Mouse (Mus musculus): ENCODE measurements at regions not wholly inside any gene's neighbourhood (a gene's known extent, or its start where the extent isn't known, plus 50 kb on each side); places are given as distances from the start of the nearest gene placed in this dataset.

GRCm38 (mm10) chr1:73797858-73798257 is 326.4 kb downstream of the Tns1 start:
- no peak for ATAC-seq (ENCODE audit: insufficient read depth)
- no peak overlapping the region for H3K27ac ChIP-seq (replicated peaks)
- whole genome bisulfite sequencing (ENCODE audit: insufficient replicate concordance): 50% methylated on average over 2 of the region's 2 CpGs

GRCm38 (mm10) chr1:73797413-73797812 is 326.8 kb downstream of the Tns1 start:
- Histone ChIP-seq H3K9me3 (replicated peaks) (no peaks in the 10 kb centered on the region), H3K36me3 (replicated peaks) (no peaks in the 10 kb centered on the region), H3K4me2 (no peak overlapping the region), H3K27me3 (no peaks in the 10 kb centered on the region), H3K4me3 (replicated peaks) (no peak overlapping the region), H3K4me1 (replicated peaks) (no peaks in the 10 kb centered on the region), H3K9ac (no peak overlapping the region), H3K27ac (replicated peaks) (no peak overlapping the region)
- WGBS (ENCODE audit: insufficient replicate concordance): 62% methylated on average over 2 of the region's 2 CpGs
- ATAC-seq (ENCODE audit: insufficient read depth): no peak

More at GRCm38 (mm10) chr1:73797858-73798257, 326.4 kb downstream of the Tns1 start:
- Histone ChIP-seq H3K4me2 (no peak overlapping the region), H3K9me3 (replicated peaks) (no peaks in the 10 kb centered on the region), H3K9ac (no peak overlapping the region), H3K36me3 (replicated peaks) (no peaks in the 10 kb centered on the region), H3K4me1 (replicated peaks) (no peaks in the 10 kb centered on the region), H3K27me3 (no peaks in the 10 kb centered on the region), H3K4me3 (replicated peaks) (no peak overlapping the region)

DNA sequence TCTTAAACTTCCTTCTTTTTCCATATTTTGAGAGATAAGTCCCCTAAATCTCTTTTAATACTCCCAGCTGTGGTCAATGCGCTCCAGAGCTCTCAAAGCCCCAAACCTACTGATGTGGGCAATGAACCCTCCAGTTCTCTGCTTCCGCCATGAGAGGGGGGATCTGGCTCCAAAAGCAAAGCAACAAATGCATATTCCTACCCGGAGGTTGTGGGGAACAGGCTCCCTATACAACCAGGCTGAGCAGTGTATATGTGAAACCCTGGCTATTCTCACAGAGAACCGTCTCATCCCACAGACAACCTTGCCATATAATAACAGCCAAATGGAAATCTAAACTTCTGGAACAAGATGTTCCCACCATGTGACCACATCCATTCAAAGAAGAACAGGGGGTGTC is 330.4 kb downstream of the Tns1 start:
- Histone ChIP-seq H3K9me3 (replicated peaks) (no peaks in the 10 kb centered on the region), H3K9ac (no peak overlapping the region), H3K36me3 (replicated peaks) (no peaks in the 10 kb centered on the region), H3K27me3 (no peaks in the 10 kb centered on the region), H3K4me2 (no peak overlapping the region), H3K27ac (replicated peaks) (no peak overlapping the region), H3K4me3 (replicated peaks) (no peak overlapping the region), H3K4me1 (replicated peaks) (no peaks in the 10 kb centered on the region)
- WGBS (ENCODE audit: insufficient replicate concordance): 54% methylated on average over 4 of the region's 4 CpGs
- ATAC-seq (ENCODE audit: insufficient read depth): no peak

DNA sequence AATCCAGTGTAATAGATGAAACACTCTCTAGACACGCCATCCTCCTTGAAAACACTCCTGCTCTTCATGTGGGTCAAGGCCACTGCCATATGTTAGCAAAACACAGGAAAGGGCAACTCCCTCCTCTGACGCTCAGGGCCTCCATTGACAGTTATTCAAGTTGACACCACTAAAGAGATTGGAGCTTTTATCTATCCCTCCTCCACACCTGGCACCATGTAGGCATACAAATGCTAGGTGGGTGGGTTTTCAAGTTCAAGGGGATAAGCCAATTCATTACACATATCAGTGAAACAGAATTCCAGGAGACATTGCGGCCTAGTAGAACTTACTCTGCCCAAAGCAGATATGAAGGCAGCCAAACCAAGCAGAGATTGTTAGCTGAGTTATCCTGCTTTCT is 331.0 kb downstream of the Tns1 start:
- Histone ChIP-seq H3K36me3 (replicated peaks) (no peaks in the 10 kb centered on the region), H3K27ac (replicated peaks) (no peak overlapping the region), H3K27me3 (no peaks in the 10 kb centered on the region), H3K4me3 (replicated peaks) (no peak overlapping the region), H3K9ac (no peak overlapping the region), H3K9me3 (replicated peaks) (no peaks in the 10 kb centered on the region), H3K4me2 (no peak overlapping the region), H3K4me1 (replicated peaks) (no peaks in the 10 kb centered on the region)
- ATAC-seq (ENCODE audit: insufficient read depth): no peak
- 57% methylated on average over 3 of the region's 3 CpGs for WGBS (ENCODE audit: insufficient replicate concordance)

- Histone ChIP-seq H3K27ac (replicated peaks) (no peak overlapping the region), H3K9me3 (replicated peaks) (no peaks in the 10 kb centered on the region), H3K4me1 (replicated peaks) (no peaks in the 10 kb centered on the region), H3K4me3 (replicated peaks) (no peak overlapping the region), H3K4me2 (no peak overlapping the region), H3K9ac (no peak overlapping the region), H3K36me3 (replicated peaks) (no peaks in the 10 kb centered on the region), H3K27me3 (no peaks in the 10 kb centered on the region)
- 75% methylated on average over 5 of the region's 5 CpGs for WGBS (ENCODE audit: insufficient replicate concordance)
- ATAC-seq (ENCODE audit: insufficient read depth): no peak
Measured at GRCm38 (mm10) chr1:73792311-73792710, 331.9 kb downstream of the Tns1 start.

- H3K4me3 ChIP-seq (replicated peaks): no peak overlapping the region
- H3K4me1 ChIP-seq (replicated peaks): no peaks in the 10 kb centered on the region
- H3K4me2 ChIP-seq: no peak overlapping the region
- no peaks in the 10 kb centered on the region for H3K9me3 ChIP-seq (replicated peaks)
- H3K9ac ChIP-seq: no peak overlapping the region
- no peak for ATAC-seq (ENCODE audit: insufficient read depth)
- no peaks in the 10 kb centered on the region for H3K27me3 ChIP-seq
- WGBS (ENCODE audit: insufficient replicate concordance): 68% methylated on average over 2 of the region's 2 CpGs
- H3K36me3 ChIP-seq (replicated peaks): no peaks in the 10 kb centered on the region
- H3K27ac ChIP-seq (replicated peaks): no peak overlapping the region
Measured at GRCm38 (mm10) chr1:73787666-73788065, 336.6 kb downstream of the Tns1 start.

- no peak for ATAC-seq (ENCODE audit: insufficient read depth)
- Histone ChIP-seq H3K27me3 (no peaks in the 10 kb centered on the region), H3K27ac (replicated peaks) (no peak overlapping the region), H3K9me3 (replicated peaks) (no peaks in the 10 kb centered on the region), H3K4me2 (no peak overlapping the region), H3K9ac (no peak overlapping the region), H3K4me3 (replicated peaks) (no peak overlapping the region), H3K4me1 (replicated peaks) (no peaks in the 10 kb centered on the region), H3K36me3 (replicated peaks) (no peaks in the 10 kb centered on the region)
- 58% methylated on average over 7 of the region's 7 CpGs for WGBS (ENCODE audit: insufficient replicate concordance)
Measured at GRCm38 (mm10) chr1:73787224-73787623, 337.0 kb downstream of the Tns1 start.

DNA sequence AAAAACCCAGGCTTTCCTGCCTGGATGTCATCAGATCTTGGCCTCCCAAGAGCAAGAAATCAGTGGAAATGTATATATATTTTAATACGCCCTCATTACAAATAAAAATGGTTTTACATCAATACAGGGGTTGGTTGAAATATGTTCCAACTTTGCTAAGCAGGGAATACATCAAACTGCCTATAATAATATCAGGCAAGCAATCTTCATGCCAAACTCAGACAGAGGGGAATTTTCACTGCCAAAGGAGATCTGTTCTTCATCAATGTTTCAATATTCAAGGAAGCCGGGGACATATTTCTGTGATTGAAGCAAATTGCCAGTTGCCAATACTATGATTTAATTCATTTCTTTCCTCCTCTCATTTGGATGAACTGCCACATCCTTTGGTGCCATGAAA is 340.9 kb downstream of the Tns1 start:
- no peaks in the 10 kb centered on the region for H3K9me3 ChIP-seq (replicated peaks)
- H3K4me3 ChIP-seq (replicated peaks): no peak overlapping the region
- no peak for ATAC-seq (ENCODE audit: insufficient read depth)
- H3K4me1 ChIP-seq (replicated peaks): no peaks in the 10 kb centered on the region
- H3K9ac ChIP-seq: no peak overlapping the region
- H3K27ac ChIP-seq (replicated peaks): no peak overlapping the region
- H3K36me3 ChIP-seq (replicated peaks): no peaks in the 10 kb centered on the region
- no peaks in the 10 kb centered on the region for H3K27me3 ChIP-seq
- 61% methylated on average over 2 of the region's 2 CpGs for WGBS (ENCODE audit: insufficient replicate concordance)
- no peak overlapping the region for H3K4me2 ChIP-seq

DNA sequence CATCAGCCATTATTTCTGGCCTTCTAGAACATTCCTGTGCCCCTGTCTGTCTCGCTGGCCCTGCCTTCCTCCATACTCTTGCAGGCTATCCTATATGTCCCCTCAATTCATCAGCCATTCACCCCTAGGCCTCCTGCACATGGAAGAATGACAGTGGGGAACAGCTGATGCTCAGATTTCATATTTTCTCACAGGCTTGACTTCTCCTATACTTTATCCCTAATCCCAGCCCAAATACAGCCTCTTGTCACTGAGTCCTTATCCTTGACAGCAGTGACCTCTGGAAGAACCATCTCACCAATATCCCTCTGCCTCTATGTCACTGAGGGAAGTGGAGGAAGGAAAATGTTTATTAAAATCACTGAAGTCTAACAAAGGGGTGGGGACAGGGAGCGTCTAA is 341.4 kb downstream of the Tns1 start:
- Histone ChIP-seq H3K36me3 (replicated peaks) (no peaks in the 10 kb centered on the region), H3K27me3 (no peaks in the 10 kb centered on the region), H3K4me1 (replicated peaks) (no peaks in the 10 kb centered on the region), H3K9me3 (replicated peaks) (no peaks in the 10 kb centered on the region), H3K9ac (no peak overlapping the region), H3K4me3 (replicated peaks) (no peak overlapping the region), H3K4me2 (no peak overlapping the region), H3K27ac (replicated peaks) (no peak overlapping the region)
- ATAC-seq (ENCODE audit: insufficient read depth): no peak
- WGBS (ENCODE audit: insufficient replicate concordance): 49% methylated on average over 2 of the region's 2 CpGs

GRCm38 (mm10) chr1:73771773-73772172 is 352.5 kb downstream of the Tns1 start:
- Histone ChIP-seq H3K4me1 (replicated peaks) (no peaks in the 10 kb centered on the region), H3K27me3 (no peaks in the 10 kb centered on the region), H3K9ac (no peak overlapping the region), H3K4me2 (no peak overlapping the region), H3K27ac (replicated peaks) (no peak overlapping the region), H3K4me3 (replicated peaks) (no peak overlapping the region), H3K9me3 (replicated peaks) (no peaks in the 10 kb centered on the region), H3K36me3 (replicated peaks) (no peaks in the 10 kb centered on the region)
- WGBS (ENCODE audit: insufficient replicate concordance): 38% methylated on average over 5 of the region's 5 CpGs
- no peak for ATAC-seq (ENCODE audit: insufficient read depth)

DNA sequence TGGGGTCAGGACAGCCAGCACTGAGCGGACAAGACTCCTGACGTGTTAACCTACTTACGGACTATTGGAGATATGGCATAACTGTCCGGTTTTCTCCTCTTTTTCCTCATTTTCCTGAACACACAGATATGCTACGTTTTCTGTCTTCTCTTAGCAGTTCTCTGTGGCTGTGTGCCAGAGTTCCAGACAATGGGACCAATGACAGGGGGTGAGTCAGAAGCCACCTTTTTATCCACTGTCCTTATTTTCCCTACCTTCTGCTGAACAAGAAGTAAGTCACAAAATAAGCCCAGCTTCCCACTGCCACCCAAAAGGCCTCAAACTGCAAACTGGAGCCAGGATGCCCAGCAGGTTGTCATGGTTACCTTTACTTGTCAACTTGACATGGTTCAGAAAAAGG is 353.6 kb downstream of the Tns1 start:
- no peaks in the 10 kb centered on the region for H3K4me1 ChIP-seq (replicated peaks)
- H3K4me2 ChIP-seq: no peak overlapping the region
- no peaks in the 10 kb centered on the region for H3K9me3 ChIP-seq (replicated peaks)
- H3K4me3 ChIP-seq (replicated peaks): no peak overlapping the region
- H3K27ac ChIP-seq (replicated peaks): no peak overlapping the region
- ATAC-seq (ENCODE audit: insufficient read depth): no peak
- H3K36me3 ChIP-seq (replicated peaks): no peaks in the 10 kb centered on the region
- H3K9ac ChIP-seq: no peak overlapping the region
- WGBS (ENCODE audit: insufficient replicate concordance): 63% methylated on average over 5 of the region's 5 CpGs
- no peaks in the 10 kb centered on the region for H3K27me3 ChIP-seq

DNA sequence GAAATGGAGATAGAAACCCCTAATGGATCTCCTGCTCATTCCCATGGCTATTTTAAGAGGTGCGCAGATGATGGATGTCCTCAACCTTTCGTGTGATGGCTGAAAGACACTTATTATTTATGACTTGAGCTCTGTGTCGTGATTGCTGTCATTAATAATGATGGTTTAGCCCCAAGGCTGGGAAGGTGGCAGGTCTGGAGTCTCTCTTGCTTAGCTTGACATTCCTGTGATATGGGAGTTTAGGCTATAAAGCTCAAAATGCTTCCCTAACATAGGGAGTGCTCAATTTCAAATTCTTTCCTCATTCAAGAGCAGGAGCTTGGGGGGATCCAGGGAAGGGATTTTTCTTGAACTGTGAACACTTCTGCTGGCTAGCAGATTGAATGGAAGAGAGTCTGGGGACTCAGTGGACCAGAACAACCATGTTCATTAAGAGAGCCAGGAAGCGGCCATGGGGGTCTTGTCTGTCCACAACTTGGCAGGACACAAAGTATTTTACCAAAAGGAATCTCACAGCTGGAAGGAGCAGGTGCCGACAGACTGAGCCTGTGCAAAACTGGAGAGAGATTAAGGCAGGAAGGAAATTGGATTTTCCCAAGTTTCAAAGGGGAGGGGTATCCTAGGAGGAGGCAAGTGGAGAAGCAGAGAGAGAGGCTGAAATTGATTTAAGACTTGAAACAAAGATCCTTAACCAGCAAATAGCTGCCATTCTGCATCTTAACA is 359.5 kb downstream of the Tns1 start:
- no peaks in the 10 kb centered on the region for H3K9me3 ChIP-seq (replicated peaks)
- H3K4me3 ChIP-seq (replicated peaks): no peak overlapping the region
- H3K4me2 ChIP-seq: no peak overlapping the region
- 50% methylated on average over 5 of the region's 5 CpGs for WGBS (ENCODE audit: insufficient replicate concordance)
- H3K27me3 ChIP-seq: no peaks in the 10 kb centered on the region
- no peaks in the 10 kb centered on the region for H3K4me1 ChIP-seq (replicated peaks)
- no peak overlapping the region for H3K9ac ChIP-seq
- no peak for ATAC-seq (ENCODE audit: insufficient read depth)
- H3K27ac ChIP-seq (replicated peaks): no peak overlapping the region
- no peaks in the 10 kb centered on the region for H3K36me3 ChIP-seq (replicated peaks)

Data from liver, embryonic 15.5 days (tissue).